Mouse (Mus musculus) G1E (cell line): Measurements from ENCODE around the gene Cyp4a32.
"Not testable (repeated sequence)": the region's sequence is repeated elsewhere in the genome, so short reads cannot be mapped to it uniquely, and the experiment has no call there.

Experiments
- CTCF ChIP-seq: IDR thresholded peaks from 2 replicates; pipeline ENCODE4 v1.5.1; 2012; ENCODE audit warnings: low read depth, low read length, inconsistent platforms, mixed read lengths
- GATA1 ChIP-seq: IDR thresholded peaks from 2 replicates; pipeline ENCODE4 v1.6.1; 2012; ENCODE audit warnings: borderline replicate concordance, low read length, inconsistent platforms, mixed read lengths
- TAL1 ChIP-seq: conservative IDR thresholded peaks from 2 replicates; pipeline ENCODE4 v1.6.1; 2012; ENCODE audit warnings: low read depth, low read length, inconsistent platforms, mixed read lengths

DNA sequence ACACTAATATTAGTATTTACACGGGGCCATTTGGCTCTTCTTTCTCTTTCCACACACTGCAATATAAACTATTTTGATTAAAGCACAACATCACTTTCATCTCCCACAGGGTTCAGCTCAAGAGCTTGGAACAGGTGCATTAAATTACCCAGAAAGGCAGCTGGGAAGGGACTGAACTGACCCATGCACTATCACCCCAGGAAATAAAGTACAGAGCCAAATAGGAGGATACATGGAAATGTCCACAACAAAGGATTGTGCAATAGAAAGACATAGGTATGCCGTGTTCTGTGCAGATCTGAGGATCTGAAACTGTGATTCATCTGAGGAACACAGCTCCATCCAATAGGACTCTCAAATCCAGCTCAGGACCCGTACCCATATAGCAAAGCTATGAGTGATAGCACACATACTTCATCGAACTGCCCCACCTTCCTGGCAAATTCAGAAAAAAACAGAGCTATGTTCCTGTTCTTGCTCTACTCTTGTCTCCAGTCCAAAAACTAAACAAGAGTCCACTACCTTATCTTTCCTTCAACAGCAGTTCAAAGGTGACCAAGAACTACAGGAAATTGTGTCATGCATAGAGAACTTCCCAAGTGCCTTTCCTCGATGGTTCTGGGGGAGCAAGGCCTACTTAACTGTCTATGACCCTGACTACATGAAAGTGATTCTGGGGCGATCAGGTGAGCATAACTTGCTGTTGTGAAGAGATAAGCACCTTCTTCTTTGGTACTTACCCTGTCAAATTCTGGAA lies 36.1 kb upstream of the Cyp4a32 start:
- TF ChIP-seq TAL1, CTCF, GATA1: not testable (repeated sequence)
